Mouse (Mus musculus) embryonic facial prominence, embryonic 14.5 days (tissue): ENCODE measurements at regions not wholly inside any gene's neighbourhood (a gene's known extent, or its start where the extent isn't known, plus 50 kb on each side); places are given as distances from the start of the nearest gene placed in this dataset.

Experiments used
- ATAC-seq: fragments of 200-750 bp; cut with Nextera tagmentation; 2 replicates; pipeline ENCODE4 v1.8.0; 2017; ENCODE audit warnings: low read depth, moderate number of reproducible peaks, moderate TSS enrichment
- DNase-seq: peaks from one replicate; pipeline ENCODE4 v3.0.0-alpha.2; 2015; ENCODE audit warnings: low spot score
- H3K27ac ChIP-seq: fragments of 300-500 bp; sonication (generic); replicated peaks from 2 replicates; pipeline ENCODE4 v1.5.1; 2014; ENCODE audit warnings: low read depth, mild to moderate bottlenecking, low read length, moderate library complexity
- H3K27me3 ChIP-seq: fragments of 300-500 bp; sonication (generic); replicated peaks from 2 replicates; pipeline ENCODE4 v1.6.1; 2014; ENCODE audit warnings: low read length; ENCODE audit not compliant: control insufficient read depth, insufficient read depth
- H3K36me3 ChIP-seq: fragments of 300-500 bp; sonication (generic); 2 replicates; pipeline ENCODE4 v1.6.1; 2014; ENCODE audit warnings: low read length, mixed read lengths; ENCODE audit not compliant: control insufficient read depth, insufficient read depth
- H3K4me1 ChIP-seq: fragments of 300-500 bp; sonication (generic); 2 replicates; pipeline ENCODE4 v1.6.1; 2014; ENCODE audit warnings: antibody characterized with exemption, low read length; ENCODE audit not compliant: control insufficient read depth, insufficient read depth
- H3K4me2 ChIP-seq: fragments of 300-500 bp; sonication (generic); 2 replicates; pipeline ENCODE4 v1.6.1; 2014; ENCODE audit warnings: low read depth, mild to moderate bottlenecking, low read length, moderate library complexity, mixed read lengths
- H3K4me3 ChIP-seq: fragments of 300-500 bp; sonication (generic); 2 replicates; pipeline ENCODE4 v1.5.1; 2014; ENCODE audit warnings: low read depth, mild to moderate bottlenecking, low read length
- H3K9ac ChIP-seq: fragments of 300-500 bp; sonication (generic); 2 replicates; pipeline ENCODE4 v1.6.1; 2014; ENCODE audit warnings: low read depth, mild to moderate bottlenecking, low read length, moderate library complexity, mixed read lengths
- H3K9me3 ChIP-seq: fragments of 300-500 bp; sonication (generic); 2 replicates; pipeline ENCODE4 v1.6.1; 2016; ENCODE audit warnings: low read length; ENCODE audit not compliant: control insufficient read depth
- WGBS: fragments of 180-500 bp; shearing (Covaris S2); extraction: QIAGEN DNeasy Blood & Tissue Kit; methylation state at CpG from one replicate; pipeline ENCODE4 v1.1.7; 2014; 5-methylcytosine and 5-hydroxymethylcytosine counted together

- H3K4me2 ChIP-seq = no peak overlapping the region
- no peak overlapping the region for H3K27ac ChIP-seq
- WGBS = 83% methylated on average over 5 of the region's 5 CpGs
- H3K27me3 ChIP-seq = no peaks in the 10 kb centered on the region
- H3K9me3 ChIP-seq = no peaks in the 10 kb centered on the region
- no peak overlapping the region for H3K4me3 ChIP-seq
- no peak for ATAC-seq
- H3K36me3 ChIP-seq = no peaks in the 10 kb centered on the region
- no peak overlapping the region for H3K9ac ChIP-seq
- H3K4me1 ChIP-seq = no peaks in the 10 kb centered on the region
- DNase-seq = no peak
These were observed 191.6 kb upstream of the Gm9833 start for GRCm38 (mm10) chr3:9896303-9896702.

- ATAC-seq (no peak), DNase-seq (no peak)
- no peaks in the 10 kb centered on the region for H3K9me3 ChIP-seq
- no peak overlapping the region for H3K4me2 ChIP-seq
- no peak overlapping the region for H3K27ac ChIP-seq
- H3K36me3 ChIP-seq = no peaks in the 10 kb centered on the region
- no peak overlapping the region for H3K4me3 ChIP-seq
- no peak overlapping the region for H3K9ac ChIP-seq
- H3K4me1 ChIP-seq = no peaks in the 10 kb centered on the region
- 75% methylated on average over 5 of the region's 5 CpGs for WGBS
- H3K27me3 ChIP-seq = no peaks in the 10 kb centered on the region
These were observed 186.2 kb upstream of the Gm9833 start for GRCm38 (mm10) chr3:9901663-9902062.

GRCm38 (mm10) chr3:9913357-9913756 lies 174.6 kb upstream of the Gm9833 start:
- no peak for DNase-seq
- Histone ChIP-seq H3K27ac (no peak overlapping the region), H3K9me3 (no peaks in the 10 kb centered on the region), H3K4me2 (no peak overlapping the region), H3K4me3 (no peak overlapping the region), H3K9ac (no peak overlapping the region), H3K4me1 (no peaks in the 10 kb centered on the region), H3K36me3 (no peaks in the 10 kb centered on the region), H3K27me3 (no peaks in the 10 kb centered on the region)
- ATAC-seq = no peak
- WGBS = 88% methylated on average over 1 of the region's 1 CpGs

GRCm38 (mm10) chr3:9916538-9917106 lies 171.3 kb upstream of the Gm9833 start:
- no peak for DNase-seq
- Histone ChIP-seq H3K36me3 (no peaks in the 10 kb centered on the region), H3K4me1 (no peaks in the 10 kb centered on the region), H3K4me2 (no peak overlapping the region), H3K9ac (no peak overlapping the region), H3K4me3 (no peak overlapping the region), H3K9me3 (no peaks in the 10 kb centered on the region), H3K27ac (no peak overlapping the region), H3K27me3 (no peaks in the 10 kb centered on the region)
- no peak for ATAC-seq
- 77% methylated on average over 7 of the region's 7 CpGs for WGBS

- DNase-seq (no peak), ATAC-seq (no peak)
- Histone ChIP-seq H3K4me3 (no peak overlapping the region), H3K4me2 (no peak overlapping the region), H3K9ac (no peak overlapping the region), H3K9me3 (no peaks in the 10 kb centered on the region), H3K27me3 (no peaks in the 10 kb centered on the region), H3K4me1 (no peaks in the 10 kb centered on the region), H3K27ac (no peak overlapping the region), H3K36me3 (no peaks in the 10 kb centered on the region)
- 80% methylated on average over 3 of the region's 3 CpGs for WGBS
These were observed 167.6 kb upstream of the Gm9833 start for GRCm38 (mm10) chr3:9920331-9920730.

- Histone ChIP-seq H3K4me1 (no peaks in the 10 kb centered on the region), H3K9me3 (no peaks in the 10 kb centered on the region), H3K27me3 (no peaks in the 10 kb centered on the region), H3K4me2 (no peak overlapping the region), H3K4me3 (no peak overlapping the region), H3K36me3 (no peaks in the 10 kb centered on the region), H3K27ac (no peak overlapping the region), H3K9ac (no peak overlapping the region)
- WGBS = 88% methylated on average over 1 of the region's 1 CpGs
- no peak for ATAC-seq
- DNase-seq = no peak
These were observed 166.2 kb upstream of the Gm9833 start for GRCm38 (mm10) chr3:9921730-9922129.

GRCm38 (mm10) chr3:9922541-9923046 lies 165.3 kb upstream of the Gm9833 start:
- H3K4me1 ChIP-seq = no peaks in the 10 kb centered on the region

GRCm38 (mm10) chr3:9924630-9925029 lies 163.3 kb upstream of the Gm9833 start:
- no peak for ATAC-seq
- no peak for DNase-seq
- Histone ChIP-seq H3K9me3 (no peaks in the 10 kb centered on the region), H3K9ac (no peak overlapping the region), H3K4me2 (no peak overlapping the region), H3K4me1 (no peaks in the 10 kb centered on the region), H3K36me3 (no peaks in the 10 kb centered on the region), H3K27me3 (no peaks in the 10 kb centered on the region), H3K4me3 (no peak overlapping the region), H3K27ac (no peak overlapping the region)
- 94% methylated on average over 1 of the region's 1 CpGs for WGBS

More at GRCm38 (mm10) chr3:9922541-9923046, 165.3 kb upstream of the Gm9833 start:
- WGBS = 88% methylated on average over 10 of the region's 10 CpGs
- Histone ChIP-seq H3K27me3 (no peaks in the 10 kb centered on the region), H3K9me3 (no peaks in the 10 kb centered on the region), H3K4me2 (no peak overlapping the region), H3K9ac (no peak overlapping the region), H3K36me3 (no peaks in the 10 kb centered on the region), H3K4me3 (no peak overlapping the region), H3K27ac (no peak overlapping the region)
- ATAC-seq (no peak), DNase-seq (no peak)

- no peaks in the 10 kb centered on the region for H3K4me1 ChIP-seq
- H3K9me3 ChIP-seq = no peaks in the 10 kb centered on the region
- H3K9ac ChIP-seq = no peak overlapping the region
- 70% methylated on average over 8 of the region's 8 CpGs for WGBS
- no peaks in the 10 kb centered on the region for H3K36me3 ChIP-seq
- no peak overlapping the region for H3K4me2 ChIP-seq
- no peak overlapping the region for H3K27ac ChIP-seq
- H3K27me3 ChIP-seq = no peaks in the 10 kb centered on the region
- DNase-seq = no peak
- no peak for ATAC-seq
- no peak overlapping the region for H3K4me3 ChIP-seq
These were observed 151.0 kb upstream of the Gm9833 start for GRCm38 (mm10) chr3:9936853-9937441.
